Mouse (Mus musculus) spleen, postnatal 36 days (tissue): ENCODE data around the gene Picalm.
"Not testable (repeated sequence)": the region's sequence is repeated elsewhere in the genome, so short reads cannot be mapped to it uniquely, and the experiment has no call there.

Experiments
- DNase-seq, 2 experiments: peaks; one replicate each; pipeline ENCODE4 v3.0.0; 2022; ENCODE audit warnings: low spot score in 2 of 2, mixed read lengths in 1 of 2

Gene Picalm

DNA sequence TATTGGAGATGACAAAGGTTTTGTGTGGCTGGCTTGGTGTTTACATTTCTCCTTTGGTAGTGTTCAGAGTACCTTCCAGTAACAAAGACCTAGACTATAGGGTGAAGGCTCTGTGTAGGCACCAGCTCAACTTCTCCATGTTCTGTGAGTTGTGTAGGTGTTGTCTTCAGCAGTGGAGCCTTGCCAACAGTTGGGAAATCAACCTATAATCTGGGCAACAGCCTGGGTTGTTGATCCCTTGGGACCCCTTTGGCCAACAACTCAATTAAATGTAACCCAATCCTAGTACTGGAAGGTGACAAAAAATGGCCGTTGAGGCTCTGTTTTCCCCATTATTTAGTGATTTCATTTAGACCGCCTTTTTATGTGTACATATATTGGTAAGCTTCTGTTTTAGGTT, 80.1 kb downstream of the Picalm start:
- DNase-seq = no peak

DNA sequence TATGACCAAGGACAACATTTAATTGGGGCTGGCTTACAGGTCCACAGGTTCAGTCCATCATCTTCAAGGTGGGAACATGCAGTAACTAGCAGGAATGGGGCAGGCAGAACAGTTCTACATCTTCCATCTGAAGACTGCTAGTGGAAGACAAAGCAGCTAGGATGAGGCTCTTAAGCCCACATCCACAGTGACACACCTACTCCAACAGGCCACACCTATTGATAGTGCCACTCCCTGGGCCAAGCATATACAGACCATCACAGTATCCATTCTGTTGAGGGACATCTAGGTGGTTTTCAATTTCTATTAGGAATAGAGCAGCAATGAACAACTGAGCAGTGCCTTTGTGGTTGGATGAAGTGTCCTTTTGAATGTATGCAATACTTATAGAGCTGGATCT, 80.9 kb downstream of the Picalm start:
- DNase-seq = no peak

DNA sequence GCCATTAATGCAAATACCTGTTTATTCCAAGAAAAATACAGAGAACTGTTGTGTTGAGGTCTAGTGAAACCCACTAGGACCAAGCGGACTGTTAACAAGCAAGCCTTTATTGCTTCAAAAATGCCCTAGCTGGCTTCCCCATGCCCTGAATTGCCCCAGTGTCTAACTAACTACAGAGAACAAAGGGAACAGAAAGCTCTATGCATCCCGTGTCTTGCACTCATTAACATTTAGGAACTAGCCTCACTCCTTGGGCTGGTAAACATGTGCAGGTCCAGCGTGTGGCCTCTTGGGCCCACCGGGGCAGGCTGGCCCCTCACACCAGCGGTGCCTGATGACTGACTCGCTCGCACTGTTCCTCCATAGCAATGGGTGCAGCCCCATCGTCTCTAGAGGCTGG, 86.5 kb downstream of the Picalm start:
- no peak for DNase-seq

DNA sequence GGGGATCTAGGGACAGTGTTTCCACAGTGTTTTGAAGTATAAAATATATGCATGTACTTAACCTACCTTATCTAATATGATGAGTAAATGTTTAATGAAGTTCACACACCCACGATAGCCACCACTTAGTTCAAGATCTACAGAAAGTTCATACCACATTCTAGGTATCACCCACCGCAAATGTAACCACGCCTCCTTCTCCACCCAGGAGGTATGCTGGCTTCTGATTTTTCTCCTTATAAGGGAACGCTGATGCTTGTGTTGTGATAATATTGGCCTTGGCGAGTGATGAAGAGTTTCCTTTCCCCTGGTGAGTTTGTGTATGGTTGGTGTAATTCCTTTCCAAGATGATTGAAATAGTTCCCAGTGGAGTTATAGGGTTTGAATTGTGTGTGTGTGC, 88.1 kb downstream of the Picalm start:
- DNase-seq = no peak

DNA sequence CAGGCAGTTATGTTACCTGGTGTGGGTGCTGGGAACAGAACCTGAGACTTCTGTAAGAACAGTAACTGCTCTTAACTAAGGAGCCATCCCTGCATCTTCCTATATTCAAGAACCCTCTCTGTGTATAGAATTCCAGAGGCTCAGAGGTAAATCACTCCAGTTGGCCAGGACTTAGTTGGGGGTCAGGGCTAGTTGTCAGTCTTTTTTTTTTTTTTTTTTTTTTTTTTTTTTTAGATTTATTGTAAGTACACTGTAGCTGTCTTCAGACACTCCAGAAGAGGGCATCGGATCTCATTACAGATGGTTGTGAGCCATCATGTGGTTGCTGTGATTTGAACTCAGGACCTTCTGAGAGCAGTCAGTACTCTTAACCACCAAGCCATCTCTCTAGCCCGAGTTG, 91.5 kb downstream of the Picalm start:
- no peak for DNase-seq

DNA sequence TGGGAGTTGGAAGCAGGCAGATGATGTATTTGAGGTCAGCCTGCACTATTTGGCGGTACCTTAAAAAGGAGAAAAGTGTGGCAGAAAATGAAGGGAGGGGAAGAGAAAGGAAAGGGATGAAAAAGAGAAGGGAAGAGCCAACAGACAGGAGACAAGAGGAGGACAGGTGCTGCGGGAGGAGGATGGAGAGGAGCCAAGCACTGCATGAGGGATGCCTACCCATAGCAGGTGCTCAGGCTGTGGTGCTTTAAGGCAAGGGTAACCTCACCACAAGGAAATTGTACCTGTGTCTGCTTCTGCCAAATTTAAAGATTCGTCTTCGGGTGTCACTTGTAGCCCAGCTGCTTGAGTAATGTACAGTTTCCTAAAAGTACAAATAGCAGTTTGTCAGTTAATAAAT, 98.1 kb downstream of the Picalm start:
- DNase-seq = no peak

DNA sequence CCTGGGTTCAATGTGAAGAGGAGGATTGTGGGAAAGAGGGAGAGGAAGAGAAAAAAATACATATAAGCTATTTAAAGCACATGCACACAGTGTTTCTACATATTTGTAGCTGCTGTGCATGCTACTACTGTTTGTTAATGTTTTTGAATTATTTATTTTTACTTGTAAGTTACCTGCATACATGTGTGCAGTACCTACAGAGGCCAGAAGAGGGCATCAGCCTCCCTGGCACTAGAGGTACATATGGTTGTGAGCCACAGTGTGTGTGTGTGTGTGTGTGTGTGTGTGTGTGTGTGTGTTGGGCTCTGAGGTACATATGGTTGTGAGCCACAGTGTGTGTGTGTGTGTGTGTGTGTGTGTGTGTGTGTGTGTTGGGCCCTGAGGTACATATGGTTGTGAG, 98.9 kb downstream of the Picalm start:
- DNase-seq = not testable (repeated sequence)

DNA sequence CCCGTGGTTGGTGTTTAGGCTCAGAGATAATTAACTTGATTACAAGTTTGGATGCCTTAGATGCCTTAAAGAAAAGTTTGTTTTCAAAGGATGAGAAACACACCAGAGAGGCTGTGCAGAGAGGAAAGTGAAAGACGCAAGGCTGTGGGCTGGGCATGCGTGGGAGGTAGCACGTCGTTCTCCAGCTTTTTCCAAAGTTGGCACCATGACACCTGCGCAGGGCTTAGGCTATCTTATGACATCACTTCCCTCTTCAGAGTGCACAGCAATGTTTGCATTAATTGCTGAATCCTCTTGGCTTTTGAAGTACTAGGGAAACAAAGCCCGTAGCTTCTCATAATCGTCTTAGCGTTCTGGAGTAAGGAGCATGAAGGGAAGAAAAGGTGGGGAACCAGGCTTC, 101.4 kb downstream of the Picalm start:
- DNase-seq = no peak

DNA sequence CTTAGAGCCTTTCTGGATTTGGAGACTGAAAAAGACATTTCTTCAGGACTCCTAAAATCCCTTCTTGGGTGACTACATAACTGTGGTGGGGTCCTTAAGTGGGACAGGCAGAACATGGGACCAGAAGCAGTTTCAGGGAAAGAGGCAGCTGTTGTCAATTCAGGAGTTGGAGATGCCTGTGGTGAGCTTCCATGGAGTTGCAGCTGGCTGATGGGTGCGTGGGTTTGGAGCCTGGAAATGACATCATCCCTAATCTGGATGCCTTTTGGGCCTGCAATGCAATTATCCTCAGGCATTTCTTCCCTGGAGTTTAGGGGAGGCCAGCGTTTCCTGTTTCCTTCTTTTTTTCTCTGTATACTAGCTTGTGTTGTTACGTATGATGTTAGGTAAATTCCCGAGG, 103.9 kb downstream of the Picalm start:
- no peak for DNase-seq

DNA sequence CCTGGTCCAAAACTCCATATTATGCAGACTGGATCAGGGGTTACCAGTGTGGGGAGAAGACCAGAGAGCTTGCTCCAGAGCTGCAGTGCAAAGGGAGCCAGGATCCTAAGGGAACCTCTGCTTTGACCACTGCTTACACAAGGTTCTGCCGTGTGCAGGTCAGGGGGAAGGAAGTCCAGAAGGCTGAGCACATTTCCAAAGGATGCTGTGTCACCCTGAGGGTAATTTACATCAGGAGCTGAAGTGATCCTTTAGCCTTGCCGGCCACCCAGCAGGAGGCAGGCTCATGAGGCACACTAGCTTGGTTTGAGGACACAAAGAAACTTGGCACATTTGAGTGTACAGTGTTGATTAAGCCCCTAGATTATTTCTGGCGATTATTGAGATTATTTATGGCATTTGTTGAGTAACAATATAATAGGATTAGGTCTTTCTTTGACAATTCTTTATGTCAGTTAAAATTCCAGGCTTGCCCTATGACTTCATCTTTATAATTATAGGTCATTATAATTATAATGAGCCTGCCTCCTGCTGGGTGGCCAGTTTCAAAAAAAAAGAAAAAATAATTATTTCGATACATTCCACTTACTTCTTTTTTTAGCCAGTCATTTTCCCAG, 106.4 kb downstream of the Picalm start:
- no peak for DNase-seq

DNA sequence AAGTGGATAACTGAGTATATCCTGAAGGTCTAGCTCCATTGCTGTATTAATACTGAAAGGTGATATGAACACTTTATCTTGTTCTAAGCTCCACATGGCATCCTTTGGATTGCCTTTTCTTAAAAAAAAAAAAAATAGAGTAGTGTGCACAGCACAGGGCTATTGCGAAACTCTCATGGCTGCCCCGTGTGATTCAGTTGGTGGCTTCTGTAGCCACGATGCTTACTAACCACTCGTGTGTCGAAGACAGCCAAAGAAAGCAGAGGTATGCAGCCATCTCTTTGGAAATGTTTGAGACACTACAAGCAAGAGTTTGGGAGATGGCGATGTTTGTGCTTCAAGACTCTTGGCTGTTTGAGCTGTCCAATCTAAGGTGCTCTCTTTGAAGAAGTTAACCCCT, 113.1 kb downstream of the Picalm start:
- DNase-seq = no peak

DNA sequence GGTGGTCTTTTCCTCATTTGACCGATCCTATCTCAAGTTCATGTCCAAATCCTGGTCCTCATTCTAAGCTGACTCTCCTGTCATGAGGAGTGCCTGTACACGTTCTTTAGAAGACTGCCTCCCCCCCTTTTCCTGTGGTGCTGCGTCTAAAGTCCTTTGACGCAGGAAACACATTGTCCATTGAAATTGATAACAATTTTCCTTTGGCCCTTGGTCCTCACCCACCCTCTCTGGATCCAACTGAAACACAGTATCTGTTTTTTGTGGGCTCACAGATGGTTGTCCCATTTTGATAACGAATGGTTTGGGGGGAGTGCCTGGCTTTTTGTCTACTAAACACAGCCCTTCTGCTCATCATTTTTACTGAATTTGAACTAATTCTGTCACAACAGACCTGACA, 113.6 kb downstream of the Picalm start:
- no peak for DNase-seq

DNA sequence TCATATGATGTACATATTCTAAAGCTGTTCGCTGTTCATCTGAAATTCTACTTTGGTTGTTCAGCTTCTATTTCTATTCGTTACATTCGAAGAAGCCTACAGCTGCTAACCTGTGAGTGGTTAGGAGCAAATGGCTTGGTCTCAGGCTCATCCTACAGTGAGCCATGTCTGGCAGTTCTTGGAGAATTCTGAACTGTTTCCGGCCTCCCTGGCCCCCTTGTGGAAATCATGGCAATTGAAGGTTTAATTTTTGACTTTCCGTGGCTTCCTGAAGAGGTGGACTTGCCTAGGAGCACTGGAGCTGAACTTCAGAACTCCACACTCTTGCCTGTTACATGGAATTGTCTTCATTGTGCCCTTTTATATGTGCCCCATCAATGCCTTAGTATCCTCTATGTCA, 122.9 kb downstream of the Picalm start:
- no peak for DNase-seq

DNA sequence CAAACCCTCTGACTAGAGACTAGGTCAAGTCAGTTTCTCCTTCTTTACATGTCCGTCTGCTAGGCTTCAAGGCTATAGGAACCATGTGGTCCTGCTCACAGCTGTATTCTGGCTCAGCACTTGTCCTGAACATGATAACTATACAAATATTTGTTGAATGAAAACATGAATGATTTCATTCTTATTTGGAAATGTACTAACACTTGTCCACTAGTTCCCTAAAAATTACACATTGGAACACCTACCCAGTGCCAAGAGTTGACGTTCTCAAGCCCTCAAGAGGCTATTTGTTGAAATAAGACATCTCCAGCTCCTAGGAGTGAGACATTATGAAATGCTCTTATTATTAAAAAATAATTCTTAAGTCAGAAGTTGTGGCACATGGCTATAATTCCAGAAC, 128.7 kb downstream of the Picalm start:
- no peak for DNase-seq

DNA sequence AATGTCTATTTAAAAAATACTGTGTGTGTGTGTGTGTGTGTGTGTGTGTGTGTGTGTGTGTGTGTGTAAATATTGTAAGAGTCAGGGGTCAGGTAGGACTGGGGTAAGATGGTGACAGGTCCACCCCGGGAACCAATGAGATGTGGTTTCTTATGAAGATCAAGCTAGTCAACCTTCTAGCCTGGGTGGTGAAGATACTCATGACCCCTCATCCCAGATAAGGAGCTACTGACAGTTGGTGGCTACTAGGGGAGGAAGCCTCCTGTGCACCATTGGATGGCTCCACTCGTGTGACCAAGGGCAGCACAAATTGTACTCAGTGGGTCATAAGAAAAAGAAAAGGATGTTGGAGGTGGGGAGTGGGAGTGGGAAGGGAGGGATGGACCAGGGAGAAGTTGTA, 129.9 kb downstream of the Picalm start:
- no peak for DNase-seq

DNA sequence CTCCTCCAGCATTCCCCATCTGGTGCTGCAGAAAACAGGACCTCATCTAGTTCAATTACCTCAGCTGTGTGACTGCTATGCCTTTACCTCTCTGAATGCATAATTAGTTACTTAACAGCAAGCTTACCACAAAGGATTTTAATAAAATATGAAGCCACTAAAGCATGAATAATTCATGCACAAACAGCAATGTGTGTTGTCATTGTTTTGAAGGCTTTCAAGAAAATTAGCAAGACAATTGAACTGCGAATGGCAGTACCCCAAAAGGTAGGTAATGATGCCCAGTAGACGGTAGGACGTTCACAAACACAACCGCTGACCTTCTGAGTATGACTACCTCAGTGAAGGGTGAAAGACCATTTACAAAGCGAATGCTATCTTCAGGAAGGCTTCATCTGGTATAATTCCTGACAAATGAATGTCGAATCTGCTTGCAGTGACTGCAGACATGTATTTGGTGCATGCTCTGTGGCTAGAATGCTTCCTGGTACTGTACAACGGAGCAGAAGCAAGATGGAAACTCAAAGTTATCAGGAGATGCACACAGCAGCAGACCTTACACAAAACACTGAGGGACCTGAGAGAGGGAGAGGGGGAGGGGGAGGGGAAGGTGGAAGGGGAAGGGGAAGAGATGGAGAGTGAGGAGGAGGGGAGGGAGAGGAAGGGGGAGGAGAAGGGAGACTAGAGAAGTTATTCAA, 132.0 kb downstream of the Picalm start:
- DNase-seq = no peak
